Mouse (Mus musculus) brain, adult 2 months (tissue): ENCODE data around the gene C2cd2l.
A peak's percentile ranks its signal among the peaks of the same experiment; 100 is the strongest.
"Not testable (repeated sequence)": the region's sequence is repeated elsewhere in the genome, so short reads cannot be mapped to it uniquely, and the experiment has no call there.

Experiments used
- DNase-seq: peaks from one replicate; pipeline ENCODE4 v3.0.0; 2011; ENCODE audit warnings: low read depth, low spot score

The C2cd2l gene

DNA sequence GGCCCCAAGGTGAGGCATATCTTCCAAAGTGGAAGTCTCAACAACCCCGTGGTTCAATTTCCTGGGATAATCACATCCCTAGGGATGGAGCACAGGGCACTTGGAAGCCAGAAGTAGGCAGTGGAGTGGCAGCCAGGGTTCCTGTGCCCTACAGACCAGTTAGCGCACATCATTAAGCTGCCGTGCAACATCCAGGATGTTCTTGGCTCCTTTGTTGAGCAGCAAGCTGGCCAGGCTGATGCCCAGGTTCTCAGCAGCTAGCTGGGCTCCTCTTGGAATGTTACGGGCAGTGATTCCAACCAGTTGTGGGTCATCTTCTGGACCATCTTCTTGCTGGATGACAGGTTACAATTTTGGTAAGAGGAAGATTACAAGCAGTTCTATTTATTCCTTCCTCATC is 16.4 kb upstream of the C2cd2l start:
- DNase-seq: not testable (repeated sequence)

DNA sequence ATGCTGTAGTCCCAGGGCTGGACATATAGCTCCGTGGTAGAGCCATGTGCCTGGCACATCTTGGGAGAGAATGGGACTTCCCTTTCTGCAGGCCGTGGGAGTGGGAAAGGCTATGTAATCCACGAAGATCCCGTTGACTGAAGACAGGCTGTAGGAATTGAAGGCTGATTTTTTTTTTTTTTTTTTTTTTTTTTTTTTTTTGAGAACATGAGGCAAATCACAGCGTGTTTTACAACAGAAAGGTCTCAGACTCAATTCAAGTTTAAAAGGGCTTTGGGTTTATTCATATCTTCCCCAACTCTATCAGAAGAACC is 16.0 kb upstream of the C2cd2l start:
- peak; percentile 34 for DNase-seq

DNA sequence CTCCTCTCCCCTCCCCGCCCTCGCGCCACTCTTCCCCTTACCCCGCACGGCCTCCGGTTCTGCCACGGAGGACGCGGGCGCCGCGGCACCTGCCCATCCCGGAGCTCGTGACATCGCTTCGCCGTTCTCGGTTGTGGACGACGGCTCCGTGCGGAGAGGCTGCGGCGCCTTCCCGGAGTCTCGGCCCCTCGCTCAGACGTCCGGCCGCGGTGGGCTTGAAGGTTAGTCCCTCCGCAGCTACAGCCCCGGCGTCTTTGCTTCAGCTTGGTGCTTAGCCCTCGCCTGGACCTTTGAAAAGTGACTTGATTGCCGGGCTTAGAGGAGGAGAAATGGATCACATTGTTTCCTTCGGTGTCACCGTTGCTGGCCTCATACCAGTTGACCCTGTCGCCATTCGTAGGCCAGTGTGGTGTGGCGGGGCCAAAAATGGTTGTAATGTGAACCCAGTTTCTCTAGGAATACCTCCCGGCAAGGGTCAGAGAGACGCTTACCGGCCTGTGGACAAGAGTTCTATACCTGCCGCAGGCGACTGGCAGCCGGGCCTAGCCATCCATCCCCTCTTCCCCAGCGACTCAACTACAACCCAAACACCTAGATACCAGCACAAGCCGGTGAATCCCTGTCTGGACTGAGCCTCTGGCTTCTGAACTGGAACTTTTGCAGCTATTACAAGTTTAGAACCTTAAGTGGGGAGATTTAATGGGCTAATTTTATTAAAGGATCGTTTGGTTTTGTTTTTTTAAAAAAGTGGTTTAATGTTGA is 15.4 kb upstream of the C2cd2l start:
- DNase-seq: peak; percentile 23

DNA sequence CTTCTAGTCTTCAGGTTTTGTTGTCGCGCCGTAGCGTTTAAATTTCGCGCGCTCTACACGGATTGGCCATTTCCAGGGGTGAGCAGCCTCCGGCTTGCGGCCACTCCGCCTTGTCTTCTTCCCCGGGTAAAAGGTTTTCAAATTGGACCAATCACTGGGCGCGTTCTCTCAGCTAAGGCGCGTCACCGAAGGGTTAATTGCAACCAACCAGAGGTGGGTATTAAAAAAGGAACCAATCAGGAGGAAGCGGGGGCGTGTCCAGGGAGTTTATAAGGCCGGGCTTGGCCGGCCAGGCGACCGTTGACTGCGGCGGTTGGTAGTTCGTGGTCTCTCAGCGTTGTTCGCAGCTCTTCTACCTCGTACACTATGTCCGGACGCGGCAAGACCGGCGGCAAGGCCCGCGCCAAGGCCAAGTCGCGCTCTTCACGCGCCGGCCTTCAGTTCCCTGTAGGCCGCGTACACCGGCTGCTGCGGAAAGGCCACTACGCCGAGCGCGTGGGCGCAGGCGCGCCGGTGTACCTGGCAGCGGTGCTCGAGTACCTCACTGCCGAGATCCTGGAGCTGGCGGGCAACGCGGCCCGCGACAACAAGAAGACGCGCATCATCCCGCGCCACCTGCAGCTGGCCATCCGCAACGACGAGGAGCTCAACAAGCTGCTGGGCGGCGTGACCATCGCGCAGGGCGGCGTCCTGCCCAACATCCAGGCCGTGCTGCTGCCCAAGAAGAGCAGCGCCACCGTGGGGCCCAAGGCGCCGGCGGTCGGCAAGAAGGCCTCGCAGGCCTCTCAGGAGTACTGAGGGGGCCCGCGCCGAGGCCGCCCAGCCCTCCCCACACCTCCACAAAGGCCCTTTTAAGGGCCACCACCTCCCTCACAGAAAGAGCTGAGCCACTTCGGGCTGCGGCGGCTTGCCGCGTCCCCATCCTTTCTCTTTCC is 14.6 kb upstream of the C2cd2l start, which contains the start of gene H2afx:
Gene H2afx, plus strand, starts transcription at position 299 of the 935 bp plus-strand sequence.
- DNase-seq: peak; percentile 100

DNA sequence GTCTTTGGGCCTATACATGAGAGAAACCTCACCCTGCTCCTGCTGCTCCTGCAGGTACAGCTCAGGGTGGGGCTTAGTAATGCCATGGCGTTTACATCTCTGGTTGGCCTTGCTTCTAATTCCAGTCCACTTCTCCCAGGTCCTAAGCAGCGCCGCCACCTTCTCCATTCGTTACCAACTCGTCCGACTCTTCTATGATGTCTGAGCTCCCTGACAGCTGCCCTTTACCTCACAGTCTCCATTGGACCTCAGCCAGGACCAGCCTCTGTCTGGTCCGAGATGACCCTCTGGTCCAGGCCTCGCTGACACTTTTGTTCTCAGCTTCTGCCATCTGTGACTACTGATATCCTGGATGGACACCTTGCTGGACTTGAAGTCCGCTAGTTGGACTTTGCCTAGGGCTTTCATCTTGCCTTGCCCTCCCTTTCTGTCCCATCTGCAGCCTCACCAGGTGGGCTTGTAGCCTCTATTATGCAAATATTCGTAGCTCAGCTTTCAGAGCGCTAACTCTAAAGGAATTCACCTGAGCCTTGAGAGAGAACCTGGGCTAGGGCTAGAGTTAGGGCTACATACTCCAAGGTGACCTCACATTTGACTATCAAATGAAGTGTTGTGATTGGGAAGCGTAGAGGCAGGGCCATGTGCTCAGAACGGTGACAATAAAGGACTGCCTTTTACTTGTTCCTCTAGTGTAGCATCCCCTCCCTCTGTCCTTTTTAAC is 13.0 kb upstream of the C2cd2l start:
- DNase-seq: no peak

DNA sequence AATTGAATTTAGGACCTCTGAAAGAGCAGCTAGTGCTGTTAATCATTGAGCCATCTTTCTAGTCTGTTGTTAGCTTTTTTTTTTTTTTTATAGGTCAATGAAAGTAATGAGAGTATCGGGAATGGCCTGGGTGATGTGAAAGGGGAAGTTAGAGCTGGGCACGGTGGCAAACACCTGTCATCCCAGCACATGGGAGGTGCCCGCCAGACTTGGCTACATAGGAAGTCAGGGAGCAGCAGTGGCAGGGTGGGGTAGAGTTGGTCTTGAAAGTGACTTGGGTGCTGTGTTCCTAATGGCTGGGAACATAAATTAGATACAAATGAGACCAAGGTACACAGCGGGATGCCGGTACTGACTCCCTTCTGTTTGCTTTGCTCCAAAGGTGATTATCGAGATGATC is 10.7 kb upstream of the C2cd2l start:
- no peak for DNase-seq

DNA sequence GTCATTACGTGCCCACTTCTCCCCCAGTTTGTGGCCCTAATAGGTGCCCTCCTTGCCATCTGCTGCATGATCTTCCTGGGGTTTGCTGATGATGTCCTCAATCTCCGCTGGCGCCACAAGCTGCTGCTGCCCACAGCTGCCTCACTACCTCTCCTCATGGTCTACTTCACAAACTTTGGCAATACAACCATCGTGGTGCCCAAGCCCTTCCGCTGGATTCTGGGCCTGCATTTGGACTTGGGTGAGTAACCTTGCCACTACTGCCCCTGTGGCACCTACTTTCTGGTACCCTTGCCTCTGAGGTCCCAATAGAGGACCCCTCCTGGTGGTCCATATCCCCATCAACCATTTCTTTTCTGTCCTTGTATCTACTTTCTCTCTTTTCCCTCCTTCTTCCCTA is 7.8 kb upstream of the C2cd2l start:
- DNase-seq: no peak

DNA sequence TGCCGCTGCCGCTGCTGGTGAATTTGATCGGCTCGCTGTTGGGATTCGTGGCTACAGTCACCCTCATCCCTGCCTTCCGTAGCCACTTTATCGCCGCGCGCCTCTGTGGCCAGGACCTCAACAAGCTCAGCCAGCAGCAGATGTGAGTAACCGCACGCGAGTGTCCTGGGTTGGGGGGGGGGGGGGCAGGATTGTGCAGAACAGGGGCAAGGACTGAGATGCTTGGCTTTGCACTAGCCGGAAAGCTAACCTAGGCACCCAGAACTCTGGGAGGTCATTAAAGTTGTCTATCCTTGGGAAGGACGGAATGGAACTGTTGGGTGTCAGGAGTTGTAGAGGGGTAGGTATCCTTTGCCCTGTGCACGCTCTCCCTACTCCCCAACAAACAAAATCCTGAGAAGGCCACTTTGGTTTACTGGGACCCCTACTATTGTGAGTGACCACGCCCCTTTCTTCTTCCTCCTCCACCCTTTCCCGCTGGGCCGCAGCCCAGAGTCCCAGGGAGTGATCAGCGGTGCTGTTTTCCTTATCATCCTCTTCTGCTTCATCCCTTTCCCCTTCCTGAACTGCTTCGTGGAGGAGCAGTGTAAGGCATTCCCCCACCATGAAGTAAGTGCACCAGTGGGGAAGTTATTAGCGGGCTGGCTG is 7.1 kb upstream of the C2cd2l start:
- no peak for DNase-seq

DNA sequence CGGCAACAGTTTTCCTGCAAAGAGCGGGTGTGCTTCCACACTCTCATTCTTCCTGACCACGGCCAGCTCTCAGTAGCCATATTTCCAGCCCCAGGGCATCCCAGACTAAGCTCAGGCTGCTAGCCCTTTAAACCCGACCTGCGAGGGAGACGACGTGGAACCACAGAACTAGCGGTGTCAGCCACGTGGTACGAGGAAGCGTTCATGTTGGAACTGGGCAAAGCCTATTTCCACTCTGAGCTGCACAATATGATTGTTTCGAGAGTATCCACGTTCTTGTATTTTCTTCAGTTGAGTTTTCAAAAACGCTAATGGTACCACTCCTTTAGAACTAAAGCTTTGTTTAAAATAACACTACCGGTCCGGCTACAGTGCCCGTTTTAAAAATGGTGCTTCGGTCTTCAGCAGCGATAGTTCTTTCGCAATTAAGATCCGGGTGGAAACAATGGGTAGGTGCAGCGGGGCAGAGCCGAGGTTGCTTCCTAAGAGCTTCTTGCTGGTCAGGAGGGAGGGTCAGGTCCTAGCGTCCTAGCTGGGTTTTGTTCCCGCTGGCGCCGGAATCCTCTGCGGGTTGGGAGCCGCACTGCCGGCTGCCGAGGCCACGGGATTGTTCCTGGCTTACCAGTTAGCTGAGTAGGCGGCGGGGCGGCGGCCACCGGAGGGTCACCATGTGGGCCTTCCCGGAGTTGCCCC is 6.4 kb upstream of the C2cd2l start:
- DNase-seq: peak; percentile 97

DNA sequence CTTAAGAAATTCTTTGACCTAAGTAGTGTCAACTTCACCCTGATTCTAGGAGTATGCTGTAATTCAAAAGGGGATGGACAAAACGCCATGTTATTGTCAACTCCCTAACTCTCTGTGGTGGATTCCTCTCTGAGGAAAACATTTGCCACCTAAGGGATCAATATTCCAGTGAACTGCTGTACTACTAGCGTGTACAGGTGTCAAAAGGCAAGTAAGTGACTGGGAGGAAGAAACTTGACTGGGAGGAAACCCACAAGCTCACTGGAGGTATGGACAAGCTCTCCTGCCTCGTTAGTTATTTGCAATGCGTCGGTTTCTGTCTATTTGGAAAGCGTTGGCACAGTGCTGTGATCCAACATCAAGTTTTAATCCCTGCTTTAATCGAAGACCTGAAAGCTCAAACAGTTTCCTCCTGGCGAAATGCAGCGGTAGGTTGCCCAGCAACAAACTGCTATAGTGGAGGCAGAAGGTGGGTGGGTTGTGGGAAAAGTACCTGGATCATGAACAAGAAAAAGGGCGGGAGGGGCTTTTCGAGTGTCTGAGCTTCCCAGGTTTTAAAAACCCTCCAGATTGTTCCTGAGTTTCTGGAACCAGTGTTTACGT is 5.8 kb upstream of the C2cd2l start, which contains the start of gene Dpagt1:
Gene Dpagt1, plus strand, starts transcription at position 252 of the 603 bp plus-strand sequence.
- no peak for DNase-seq

DNA sequence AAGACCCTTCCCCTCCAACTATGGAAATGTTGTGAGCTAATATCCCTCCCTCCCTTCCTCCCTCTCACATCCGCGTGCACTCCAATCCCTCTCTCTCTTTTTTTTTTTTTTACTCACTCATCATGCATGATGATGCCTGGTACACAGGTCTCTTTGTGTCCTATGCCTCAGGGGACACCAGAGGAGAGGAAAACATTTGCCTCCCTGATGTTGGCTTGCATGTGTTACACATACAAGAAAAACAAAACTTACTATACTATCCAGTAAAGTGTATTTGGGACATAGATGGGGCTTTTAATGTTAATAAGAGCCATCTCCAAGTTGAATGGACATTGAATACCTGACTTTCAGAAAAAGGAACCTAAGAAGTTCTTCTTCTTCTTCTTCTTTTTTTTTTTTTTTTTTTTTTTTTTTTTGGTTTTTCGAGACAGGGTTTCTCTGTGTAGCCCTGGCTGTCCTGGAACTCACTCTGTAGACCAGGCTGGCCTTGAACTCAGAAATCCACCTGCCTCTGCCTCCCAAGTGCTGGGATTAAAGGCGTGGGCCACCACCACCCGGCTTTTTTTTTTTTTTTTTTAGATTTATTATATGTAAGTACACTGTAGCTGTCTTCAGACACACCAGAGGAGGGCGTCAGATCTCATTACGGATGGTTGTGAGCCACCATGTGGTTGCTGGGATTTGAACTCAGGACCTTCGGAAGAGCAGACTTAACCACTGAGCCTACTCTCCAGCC is 5.1 kb upstream of the C2cd2l start:
- DNase-seq: not testable (repeated sequence)

DNA sequence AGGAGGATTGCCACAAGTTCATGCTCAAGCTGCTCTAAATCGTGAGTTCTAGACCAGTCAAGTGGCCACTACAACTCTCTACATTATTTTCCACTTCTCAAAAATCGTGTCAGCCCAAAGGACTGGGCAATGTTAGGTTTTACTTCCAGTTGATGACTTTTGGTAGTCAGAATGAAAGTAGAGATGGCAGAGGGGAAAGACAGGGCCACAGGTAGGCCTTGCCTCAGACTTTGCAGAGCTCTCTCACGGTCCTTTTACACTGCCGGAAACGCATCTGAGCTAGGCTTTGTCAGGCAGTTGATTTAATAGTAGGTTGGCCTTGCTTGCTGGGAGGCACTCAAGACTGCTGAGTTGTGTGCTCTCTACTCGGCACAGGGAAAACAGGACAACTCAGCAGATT is 4.1 kb upstream of the C2cd2l start:
- DNase-seq: no peak

DNA sequence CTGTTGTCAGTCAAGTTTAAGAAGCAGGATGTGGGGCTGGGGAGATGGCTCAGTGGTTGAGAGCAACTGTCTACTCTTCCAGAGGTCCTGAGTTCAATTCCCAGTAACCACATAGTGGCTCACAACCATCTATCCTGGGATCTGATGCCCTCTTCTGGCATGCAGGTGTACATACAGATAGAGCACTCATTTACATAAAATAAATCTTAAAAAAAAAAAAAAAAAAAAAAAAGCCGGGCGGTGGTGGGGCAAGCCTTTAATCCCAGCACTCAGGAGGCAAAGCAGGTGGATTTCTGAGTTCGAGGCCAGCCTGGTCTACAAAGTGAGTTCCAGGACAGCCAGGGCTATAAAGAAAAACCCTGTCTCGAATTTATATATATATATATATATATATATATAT is 3.6 kb upstream of the C2cd2l start:
- DNase-seq: not testable (repeated sequence)

DNA sequence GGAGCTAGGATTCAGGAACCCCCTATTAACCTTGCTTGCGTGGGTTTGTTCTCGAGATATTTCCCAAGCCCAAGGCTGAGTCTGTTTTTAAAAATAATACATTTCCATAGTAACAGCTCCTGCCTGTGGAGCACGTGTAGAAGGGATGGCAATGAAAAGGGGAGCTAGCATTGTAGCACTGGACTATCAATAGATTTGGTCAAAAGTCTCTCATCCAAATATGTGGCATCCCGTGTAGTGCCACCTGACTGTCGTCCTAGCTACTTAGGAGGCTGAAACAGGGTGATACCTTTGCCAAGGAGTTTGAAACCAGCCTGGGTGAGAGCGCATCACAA is 681 bp upstream of the C2cd2l start:
- peak; percentile 78 for DNase-seq

DNA sequence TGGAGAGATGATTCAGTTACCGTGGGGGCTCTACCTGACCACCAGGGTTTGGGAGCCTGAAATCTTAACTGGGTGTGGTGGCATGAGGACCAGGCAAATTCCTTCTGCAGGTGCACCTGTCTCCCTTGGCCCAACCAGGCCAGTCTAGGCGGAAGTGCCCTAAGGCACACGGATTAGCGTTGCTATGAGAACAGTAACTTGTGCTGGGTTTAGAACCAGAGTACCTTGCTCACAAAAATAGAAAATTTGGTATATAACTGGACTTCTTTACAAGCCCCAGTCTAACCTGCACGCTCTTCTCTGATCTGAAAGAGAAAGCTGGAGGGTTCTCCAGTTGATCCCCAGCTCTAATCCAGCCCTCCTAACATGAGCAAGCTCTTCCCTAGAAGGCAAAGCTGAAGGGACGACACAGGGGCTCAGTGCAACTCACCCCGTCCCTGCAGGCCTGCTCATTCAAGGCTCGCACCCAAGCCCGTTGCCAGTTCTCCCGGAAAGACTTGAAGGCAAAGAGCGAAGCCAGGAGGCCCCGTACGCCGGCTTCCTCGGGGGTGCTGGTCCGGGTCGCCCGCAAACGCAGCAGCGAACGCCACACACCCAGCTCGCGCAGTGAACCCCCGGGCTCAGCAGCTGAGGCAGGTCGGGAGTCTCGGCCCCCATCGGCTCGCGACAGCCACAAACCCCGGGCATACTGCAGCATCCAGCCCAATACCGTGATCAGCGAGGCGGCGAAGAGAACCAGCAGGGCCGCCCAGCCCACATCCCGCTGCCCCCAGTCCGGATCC is 789 bp downstream of the C2cd2l start:
- DNase-seq: peak; percentile 37

DNA sequence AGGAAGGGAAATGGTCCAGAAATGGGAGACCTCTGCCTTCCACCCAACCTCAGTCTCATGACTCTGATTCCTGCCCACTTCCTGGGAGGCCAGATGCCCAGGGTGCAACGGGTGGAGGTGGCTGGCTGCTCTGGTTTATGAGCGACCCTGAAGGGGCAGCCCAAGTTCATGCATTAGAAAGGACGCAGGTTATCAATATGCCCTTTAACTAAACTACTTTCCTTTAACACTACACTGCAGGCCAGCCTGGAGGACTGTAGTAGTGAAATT is 1.3 kb downstream of the C2cd2l start:
- no peak for DNase-seq

DNA sequence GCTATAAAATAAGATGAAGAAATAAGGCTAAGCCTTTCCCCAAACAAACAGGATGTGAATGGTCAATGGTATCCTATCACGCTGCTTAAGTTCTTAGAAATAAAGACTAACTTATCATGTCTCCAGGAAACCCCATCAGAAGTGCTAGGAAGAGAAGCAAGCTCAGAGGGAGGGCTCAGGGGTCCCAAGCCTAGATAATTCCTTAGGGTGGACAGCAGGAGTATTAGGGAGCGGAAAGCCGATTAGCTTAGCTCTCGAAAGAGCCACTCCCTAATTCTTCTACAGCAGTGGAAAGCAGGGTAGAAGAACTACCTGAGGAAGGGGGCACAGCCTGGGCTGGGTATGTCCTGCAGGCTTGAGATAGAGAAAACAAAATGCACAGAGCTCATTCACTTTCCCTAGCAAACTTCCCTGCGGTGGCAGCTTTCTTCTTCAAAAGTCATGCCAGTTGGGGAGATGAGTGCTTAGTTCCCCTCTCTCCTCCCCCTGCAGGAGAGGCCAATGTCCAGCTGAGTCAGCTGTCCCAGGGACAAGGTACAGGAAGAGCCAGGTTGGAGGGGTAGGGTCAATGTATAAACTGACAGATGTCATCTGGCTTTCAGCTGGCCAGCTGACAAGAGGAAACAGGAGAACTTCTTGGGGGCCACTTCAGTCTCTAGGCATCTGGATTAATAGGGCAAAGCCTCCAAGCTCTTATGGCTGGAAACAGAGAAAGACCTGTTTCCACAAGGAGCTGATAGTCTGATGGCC is 1.8 kb downstream of the C2cd2l start:
- no peak for DNase-seq

DNA sequence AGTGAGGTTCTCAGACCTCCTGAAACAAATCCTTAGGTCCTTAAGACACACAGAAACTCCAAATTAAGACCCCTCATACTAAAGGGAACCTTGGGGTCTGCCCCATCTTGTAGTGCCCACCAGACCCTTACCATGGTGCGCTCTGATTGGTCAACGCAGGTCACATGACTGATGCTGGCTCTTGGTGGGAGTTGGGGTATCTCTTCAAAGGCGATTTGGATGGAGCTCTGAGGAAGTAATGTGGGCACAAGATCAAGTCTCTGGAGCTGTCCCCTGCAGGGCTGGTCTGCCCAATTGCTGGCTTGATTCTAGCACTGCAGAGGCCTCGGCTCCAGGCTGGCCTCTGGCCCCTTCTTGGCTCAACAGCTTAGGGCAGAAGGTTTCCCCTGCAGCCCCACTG is 2.6 kb downstream of the C2cd2l start:
- DNase-seq: no peak

DNA sequence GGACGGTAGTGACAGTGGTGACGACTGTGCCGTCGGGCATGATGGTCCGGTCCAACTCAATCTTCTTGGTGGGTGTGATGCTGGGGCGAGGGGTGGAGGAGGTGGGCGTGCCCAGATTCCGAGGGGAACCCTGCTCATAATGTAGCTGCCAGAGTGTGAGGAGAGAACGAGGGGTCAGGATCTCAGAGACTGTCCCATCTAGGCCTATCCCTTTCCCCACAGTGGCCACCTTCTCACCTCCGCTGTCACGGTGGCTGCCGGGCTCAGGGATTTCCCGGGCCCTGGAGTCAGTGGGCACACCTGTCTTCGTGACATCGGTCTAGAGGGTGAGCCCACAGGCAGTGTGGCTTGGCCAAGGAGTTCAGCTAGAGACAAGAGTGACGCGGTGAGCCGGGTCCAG is 5.2 kb downstream of the C2cd2l start:
- no peak for DNase-seq
